Mouse (Mus musculus) liver, adult (tissue): Measurements from ENCODE around the gene Prpf3.
A peak's percentile ranks its signal among the peaks of the same experiment; 100 is the strongest.

Experiments used
- GATA4 ChIP-seq: IDR thresholded peaks from 2 replicates; pipeline ENCODE4 v1.6.1; 2014; ENCODE audit warnings: mild to moderate bottlenecking, low read length; ENCODE audit not compliant: insufficient replicate concordance

The Prpf3 gene

DNA sequence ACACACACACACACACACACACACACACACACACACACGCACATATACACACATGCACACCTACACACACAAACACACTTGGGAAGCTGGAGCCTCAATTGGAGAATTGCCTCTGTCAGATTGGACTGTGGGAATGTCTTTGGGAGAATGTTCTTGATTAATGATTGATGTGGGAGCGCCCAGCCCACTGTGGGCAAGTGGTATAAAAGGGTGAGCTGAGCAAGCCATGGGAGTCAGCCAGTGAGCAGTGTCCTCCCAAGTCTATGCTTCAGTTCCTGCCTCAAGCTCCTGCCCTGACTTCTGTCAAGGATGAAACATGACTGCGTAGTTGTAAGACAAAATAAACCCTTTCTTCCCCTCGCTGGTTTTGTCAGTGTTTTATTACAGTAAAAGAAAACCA lies 31.9 kb upstream of the Prpf3 start:
- TF ChIP-seq GATA4: no peak

DNA sequence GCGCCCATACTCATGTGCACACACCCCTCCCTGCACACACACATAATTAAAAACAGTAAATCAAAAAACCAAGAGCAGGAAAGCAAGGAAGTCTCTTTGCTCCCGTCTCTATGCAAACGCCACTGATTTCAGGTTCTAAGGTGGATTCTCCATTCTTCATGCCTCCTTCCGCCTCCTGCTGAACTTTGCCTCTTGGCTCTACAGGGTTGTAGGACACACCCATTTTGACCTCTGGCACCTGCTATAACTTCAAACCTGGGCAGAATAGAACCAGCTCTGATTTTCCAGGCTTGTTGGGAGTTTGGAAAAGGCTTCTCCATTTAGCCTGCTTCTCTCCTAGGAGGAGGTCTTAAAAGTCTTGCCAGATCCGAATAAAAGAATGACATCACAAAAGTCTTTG lies 28.7 kb upstream of the Prpf3 start:
- TF ChIP-seq GATA4: no peak

DNA sequence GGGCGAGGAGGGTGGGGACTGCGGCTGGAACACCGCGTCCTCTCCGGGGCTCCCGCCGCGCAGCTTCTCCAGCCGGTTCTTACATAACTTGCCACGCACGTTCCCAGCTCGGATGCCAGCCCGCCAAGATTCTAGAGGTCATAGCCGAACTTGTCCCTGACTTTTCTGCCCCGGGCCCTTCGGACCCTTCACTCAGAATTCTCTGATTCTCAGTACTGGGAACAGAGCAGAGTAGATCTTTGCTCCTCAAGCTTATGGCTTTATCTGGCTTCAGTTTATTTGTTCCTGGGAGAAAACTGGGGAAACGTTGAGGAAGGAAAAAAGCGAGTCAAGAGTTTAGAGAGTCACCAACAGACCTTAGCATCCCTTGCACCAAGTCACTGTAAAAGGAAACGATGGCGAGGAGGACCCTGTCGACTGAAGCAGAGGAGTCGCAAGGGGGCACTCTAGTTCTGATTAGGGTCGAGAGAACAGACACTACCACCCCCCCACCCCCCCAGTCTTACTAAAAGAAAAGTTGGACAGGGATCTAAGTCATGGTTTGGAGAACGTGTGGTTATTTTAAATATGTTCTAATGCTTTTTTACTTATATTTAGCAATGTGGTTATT lies 27.2 kb upstream of the Prpf3 start:
- peak; percentile 0; the same call in 1 of the 2 replicates for TF ChIP-seq GATA4

DNA sequence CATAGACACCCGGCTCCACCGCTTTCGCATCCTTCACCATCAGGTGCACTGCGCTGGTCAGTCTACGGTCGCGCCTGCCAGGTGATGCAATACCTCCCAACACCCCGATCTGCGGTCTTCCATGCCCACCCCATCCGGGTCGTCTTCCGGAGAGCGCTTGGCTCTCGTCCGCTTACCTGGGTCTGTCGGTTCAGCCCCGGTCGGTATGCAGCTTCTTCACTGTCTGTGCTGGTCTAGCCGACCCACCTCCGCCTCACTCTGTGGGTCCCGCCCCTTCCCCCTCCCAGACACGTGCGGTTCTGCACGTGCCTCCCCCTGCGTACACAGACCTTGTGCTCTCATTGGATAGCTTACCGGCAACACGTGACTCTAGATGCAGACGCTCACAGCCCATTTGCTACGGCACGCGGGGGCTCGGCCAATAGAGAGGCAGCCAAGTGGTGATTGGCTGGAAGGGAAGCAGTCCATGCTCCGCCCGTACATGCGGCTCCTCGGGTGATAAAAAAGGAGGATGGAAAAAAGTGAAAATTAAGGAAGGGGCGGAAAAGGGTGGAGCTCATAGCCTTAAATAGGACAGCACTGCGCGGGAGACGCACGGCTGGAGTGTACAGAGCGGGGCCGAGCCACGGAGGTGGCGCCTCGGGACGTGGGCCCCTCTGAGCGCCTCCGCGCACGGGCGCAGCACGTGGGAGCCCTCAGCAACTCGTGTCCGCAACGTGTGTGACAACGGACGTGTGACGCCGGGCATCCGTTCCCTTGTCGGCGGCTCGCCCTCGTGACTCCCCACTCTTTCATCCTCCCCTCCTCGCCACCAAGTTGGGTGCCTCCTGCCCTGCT lies 26.5 kb upstream of the Prpf3 start, which contains the start of gene Ciart:
TSS of gene Ciart (minus strand) at position 273 of the 837 bp plus-strand sequence.
- TF ChIP-seq GATA4: peak; percentile 6; the same call in 1 of the 2 replicates

DNA sequence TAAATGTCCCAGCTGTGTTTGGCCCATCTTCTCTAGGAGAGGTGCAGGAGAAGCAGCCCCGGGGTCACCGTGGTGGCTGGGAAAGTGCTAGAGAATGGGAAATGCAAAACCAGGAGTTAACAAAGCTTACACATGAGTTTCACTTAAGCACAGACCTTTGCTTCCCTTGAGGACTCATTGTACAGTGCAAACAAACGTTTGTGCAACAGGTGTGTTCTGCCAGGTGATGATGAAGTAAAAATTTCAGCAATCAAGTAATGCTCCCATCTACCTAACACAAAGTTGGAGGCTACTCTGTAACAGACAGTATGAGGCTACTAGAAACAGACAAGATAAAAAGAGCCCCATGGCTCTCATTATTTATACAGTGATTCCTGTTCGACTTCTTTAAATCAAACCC lies 23.4 kb upstream of the Prpf3 start:
- no peak for TF ChIP-seq GATA4

DNA sequence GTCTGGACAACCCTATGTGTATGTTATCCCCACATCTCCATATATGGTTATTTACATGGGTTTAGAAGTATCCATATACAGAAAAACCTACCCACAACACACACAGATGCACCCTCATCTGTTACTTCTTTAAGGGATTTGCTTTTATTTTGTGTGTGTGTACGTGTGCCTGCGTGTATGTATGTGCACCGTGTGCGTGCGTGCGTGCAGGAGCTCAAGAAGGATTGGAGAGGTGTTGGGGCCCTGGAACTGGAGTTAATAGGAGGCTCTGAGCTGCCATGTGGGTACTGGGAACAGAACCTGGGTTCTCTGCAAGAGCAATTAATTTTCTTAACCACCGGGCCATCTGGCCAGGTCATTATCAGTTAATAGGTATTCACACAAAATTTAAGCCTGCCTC lies 16.4 kb upstream of the Prpf3 start:
- no peak for TF ChIP-seq GATA4

DNA sequence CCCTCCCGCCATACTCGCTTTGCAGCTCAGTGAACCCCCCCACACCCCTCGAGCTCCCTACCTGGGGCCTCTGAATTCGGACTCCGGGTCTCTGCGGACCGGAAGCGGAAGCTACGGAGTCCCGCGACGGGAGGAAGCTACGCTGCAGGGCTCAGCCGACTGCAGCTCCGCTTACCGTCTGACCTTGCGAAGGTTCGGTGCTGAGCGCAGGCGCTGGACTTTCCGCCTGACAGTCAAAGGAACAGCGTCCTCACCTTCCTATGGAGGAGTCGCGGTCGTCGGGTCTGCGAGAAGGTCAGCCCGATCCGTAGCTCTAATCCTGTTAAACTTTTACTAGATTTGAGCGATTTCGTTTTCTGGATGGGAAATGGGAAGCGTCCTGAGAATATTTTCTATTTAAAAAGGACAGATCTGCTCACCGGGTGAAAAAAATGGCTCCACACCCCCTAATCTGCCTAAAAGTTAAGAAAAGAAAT lies 15.7 kb upstream of the Prpf3 start, which contains the start of gene Mrps21:
TSS of gene Mrps21 (minus strand) at position 128 of the 476 bp plus-strand sequence.
- TF ChIP-seq GATA4: no peak

DNA sequence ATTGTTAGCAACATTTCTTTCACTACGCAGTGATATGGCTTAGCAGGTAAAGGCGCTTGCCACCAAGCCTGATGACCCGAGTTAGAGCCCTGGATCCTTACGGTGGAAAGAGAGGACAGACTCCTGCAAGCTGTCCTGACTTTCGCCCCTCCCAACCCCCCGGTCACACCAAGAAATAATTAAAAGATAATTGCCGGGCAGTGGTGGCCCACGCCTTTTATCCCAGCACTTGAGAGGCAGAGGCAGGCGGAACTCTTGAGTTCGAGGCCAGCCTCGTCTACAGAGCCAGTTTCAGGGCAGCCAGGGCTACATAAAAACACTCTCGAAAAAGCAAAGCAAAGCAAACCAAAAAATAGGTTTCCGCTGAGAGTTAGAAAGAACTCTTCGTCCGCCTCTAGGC lies 15.3 kb upstream of the Prpf3 start:
- TF ChIP-seq GATA4: no peak

DNA sequence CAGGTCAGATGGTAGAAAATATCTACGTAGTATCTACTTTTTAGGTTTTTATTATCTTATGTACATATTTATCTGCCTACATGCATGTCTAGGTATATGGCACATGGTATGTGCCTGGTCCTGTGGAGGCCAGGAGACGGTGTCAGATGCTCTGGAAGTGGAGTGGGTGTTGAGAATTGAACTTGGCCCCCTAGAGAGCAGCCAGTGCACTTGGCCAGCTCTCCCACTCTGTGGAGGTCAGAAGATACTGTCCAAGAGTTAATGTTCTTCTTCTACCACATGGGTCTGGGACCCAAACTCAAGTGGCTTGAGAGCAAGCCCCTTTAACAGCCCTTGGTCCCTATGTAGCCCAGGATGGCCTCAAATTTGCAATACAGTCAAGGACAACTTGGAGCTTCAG lies 11.7 kb upstream of the Prpf3 start:
- TF ChIP-seq GATA4: no peak

DNA sequence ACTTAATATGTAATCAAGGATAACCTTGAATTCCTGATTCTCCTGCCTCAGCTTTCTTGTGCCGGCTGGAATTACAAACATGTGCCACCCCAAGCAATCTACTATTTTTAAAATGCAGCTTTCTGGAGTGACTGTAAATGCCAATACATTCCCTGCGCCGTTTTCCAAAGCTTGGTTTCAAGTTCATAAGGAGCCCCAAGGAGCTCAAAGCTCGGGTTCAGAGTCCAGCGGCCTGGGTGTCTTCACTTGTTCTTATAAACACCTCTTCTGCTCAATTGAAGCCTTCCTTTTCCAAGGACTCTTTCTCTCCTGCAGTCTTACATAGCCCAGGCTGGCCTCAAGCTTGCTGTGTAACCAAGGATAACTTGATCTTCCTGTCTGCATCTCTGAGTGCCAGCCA lies 10.4 kb upstream of the Prpf3 start:
- no peak for TF ChIP-seq GATA4

DNA sequence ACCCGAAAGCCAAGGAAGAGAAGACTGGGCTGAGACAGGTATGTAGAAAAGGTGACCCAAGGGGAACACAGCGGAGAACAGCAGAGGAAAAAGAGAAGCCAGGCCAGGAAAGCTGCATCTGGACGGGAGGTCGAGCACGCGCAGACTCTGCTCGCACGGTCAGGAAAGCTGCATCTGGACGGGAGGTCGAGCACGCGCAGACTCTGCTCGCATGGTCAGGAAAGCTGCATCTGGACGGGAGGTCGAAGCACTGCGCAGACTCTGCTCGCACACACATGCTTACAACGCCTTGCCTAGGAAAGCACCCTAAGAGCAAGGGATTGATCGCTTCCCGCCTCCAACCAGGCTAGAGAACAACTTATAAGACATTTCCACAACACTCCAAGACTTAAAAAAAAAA lies 9.9 kb upstream of the Prpf3 start:
- no peak for TF ChIP-seq GATA4

DNA sequence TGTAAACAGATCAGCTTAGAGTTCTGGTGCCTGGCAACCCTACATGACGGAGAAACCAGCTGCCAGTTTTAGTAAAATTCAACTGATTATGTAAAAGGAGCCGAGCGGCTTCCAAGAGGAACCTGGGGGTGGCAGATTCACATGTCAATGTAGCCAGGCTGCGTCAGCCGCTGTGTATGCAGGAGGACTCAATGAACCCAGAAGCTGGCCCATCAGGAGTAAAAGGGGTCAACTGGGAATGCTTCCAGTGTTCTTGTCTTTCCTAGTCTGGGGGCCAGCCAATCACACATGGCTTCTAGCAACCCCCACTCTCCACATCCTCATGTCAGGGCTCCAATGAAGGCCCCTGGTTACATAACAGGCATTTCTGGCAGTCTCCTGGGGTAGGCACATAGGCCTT lies 9.4 kb upstream of the Prpf3 start:
- no peak for TF ChIP-seq GATA4

DNA sequence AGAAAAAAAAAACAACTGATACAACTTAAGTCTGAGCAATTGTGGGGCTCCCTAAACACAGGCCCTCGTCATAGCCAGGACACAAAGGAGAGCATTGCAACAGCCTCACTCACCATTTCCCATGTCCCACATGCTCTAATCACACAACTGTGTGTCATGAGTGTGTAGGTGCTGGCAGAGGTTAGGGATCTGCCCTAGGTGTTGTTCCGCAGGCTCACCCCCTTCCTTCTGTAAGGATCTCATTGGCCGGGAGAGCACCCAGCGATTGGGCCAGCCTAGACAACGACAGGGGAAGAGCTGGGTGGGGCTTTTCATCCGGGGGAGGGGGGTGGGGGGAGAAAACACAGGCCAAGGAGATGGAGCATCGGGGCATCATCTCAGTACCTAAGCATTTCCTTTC lies 7.9 kb upstream of the Prpf3 start:
- TF ChIP-seq GATA4: no peak

DNA sequence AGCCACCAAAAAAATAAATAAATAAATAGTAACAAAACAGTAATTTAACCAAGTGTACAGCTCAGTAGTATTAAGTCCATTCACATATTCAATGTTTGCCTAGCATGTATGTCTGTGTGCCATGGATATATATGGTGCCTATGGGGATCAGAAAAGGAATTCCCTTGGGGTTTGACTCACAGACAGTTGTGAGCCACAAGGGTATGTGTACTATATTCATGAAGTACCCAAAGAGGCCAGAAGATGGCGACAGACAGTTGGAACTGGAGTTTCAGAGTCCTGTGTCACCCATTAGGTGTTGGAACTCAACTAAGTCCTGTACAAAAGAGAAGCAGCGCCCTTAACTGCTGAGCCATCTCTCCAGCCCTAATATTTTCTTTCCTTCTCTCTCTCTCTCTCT lies 6.1 kb upstream of the Prpf3 start:
- TF ChIP-seq GATA4: no peak

DNA sequence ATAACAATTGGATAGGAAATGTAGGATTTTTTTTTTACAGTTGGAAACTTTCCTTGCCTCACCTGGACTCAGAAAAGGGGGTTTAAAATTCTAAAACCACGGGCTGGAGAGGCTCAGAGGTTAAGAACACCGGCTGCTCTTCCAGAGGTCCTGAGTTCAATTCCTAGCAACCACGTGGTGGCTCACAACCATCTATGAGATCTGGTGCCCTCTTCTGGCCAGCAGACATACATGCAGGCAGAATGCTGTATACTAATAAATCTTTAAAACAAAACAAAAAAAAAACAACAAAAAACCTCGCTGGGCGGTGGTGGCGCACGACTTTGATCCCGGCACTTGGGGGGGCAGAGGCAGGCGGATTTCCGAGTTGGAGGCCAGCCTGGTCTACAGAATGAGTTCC lies 5.5 kb upstream of the Prpf3 start:
- no peak for TF ChIP-seq GATA4

DNA sequence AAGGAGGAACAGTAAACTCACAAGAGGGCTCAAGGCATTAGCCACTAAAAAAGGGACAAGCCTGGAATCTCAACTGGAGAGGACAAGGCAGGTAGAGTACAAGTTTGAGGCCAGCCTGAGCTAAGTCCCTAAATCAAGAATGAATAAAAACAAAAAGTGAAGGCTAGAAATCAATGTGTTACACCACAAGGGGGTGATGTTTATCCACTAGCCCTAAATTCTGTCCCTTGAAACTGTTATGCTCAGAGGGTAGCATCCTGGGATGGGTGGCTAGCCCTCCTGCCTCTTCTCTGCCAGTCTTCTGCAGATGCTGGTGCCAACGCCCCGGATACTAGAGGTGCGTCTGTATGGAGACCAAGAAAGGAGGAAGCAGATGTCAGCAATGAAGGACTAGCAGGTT lies 4.6 kb upstream of the Prpf3 start:
- TF ChIP-seq GATA4: no peak

DNA sequence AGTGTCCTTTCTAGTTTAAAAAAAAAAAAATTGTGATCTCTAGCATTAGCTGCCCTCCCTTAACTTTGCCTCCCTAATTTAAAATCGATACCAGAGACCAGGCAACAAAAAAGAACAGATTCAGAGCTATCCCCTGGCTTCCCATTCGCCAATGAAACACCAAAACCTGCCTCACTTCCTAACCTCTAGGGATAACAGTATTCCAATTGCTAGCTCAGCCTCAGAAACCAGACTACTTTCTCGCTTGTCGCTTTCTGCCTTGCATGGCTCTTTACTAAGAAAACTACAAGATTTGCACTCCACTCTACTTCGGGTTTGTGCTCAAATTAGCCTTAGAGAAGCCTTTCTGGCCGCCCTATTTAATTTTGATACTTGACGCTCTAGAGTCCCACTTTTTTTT lies 430 bp upstream of the Prpf3 start:
- no peak for TF ChIP-seq GATA4

DNA sequence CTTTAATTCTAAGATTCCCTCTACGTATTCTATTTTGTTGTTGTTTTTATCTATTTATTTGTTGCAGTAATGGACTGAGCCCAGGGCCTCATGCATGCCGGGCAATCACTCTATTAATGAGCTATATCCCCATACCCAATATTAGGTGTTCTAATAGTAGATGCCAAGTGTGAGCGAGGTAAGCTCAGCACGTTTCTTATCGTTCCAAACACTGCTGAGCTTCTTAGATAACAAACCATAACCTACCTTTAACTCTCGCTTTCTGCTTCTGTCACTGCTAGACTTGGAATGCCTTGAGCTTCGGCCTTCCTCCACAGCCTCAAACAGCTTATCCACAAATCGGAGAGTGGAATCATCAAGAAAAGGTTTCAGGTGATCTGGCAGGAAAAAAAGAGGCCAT lies 4.4 kb downstream of the Prpf3 start:
- TF ChIP-seq GATA4: no peak
